Mouse (Mus musculus) limb, embryonic 13.5 days (tissue): ENCODE data around the gene Ddi2. TPM values are rescaled to one million over a fixed set of nuclear protein-coding genes. Genes with fewer than 3 reads are reported as not detected.

Source experiments
- ATAC-seq: fragments of 200-750 bp; cut with Nextera tagmentation; 2 replicates; pipeline ENCODE4 v1.8.0; 2017; ENCODE audit warnings: low read depth, moderate number of reproducible peaks, moderate TSS enrichment; ENCODE audit not compliant: low FRiP score
- H3K27ac ChIP-seq: fragments of 300-500 bp; sonication (generic); 2 replicates; pipeline ENCODE4 v1.5.1; 2015; ENCODE audit warnings: inconsistent platforms, mild to moderate bottlenecking, moderate library complexity
- H3K27me3 ChIP-seq: fragments of 300-500 bp; sonication (generic); 2 replicates; pipeline ENCODE4 v1.6.1; 2015; ENCODE audit warnings: mild to moderate bottlenecking, inconsistent platforms
- H3K36me3 ChIP-seq: fragments of 300-500 bp; sonication (generic); 2 replicates; pipeline ENCODE4 v1.6.1; 2015; ENCODE audit warnings: inconsistent platforms, mild to moderate bottlenecking, moderate library complexity
- H3K4me1 ChIP-seq: fragments of 300-500 bp; sonication (generic); 2 replicates; pipeline ENCODE4 v1.6.1; 2015; ENCODE audit warnings: inconsistent platforms
- H3K4me2 ChIP-seq: fragments of 300-500 bp; sonication (generic); replicated peaks from 2 replicates; pipeline ENCODE4 v1.6.1; 2015; ENCODE audit warnings: inconsistent platforms, mild to moderate bottlenecking, moderate library complexity
- H3K4me3 ChIP-seq: fragments of 300-500 bp; sonication (generic); 2 replicates; pipeline ENCODE4 v1.5.1; 2015; ENCODE audit warnings: moderate library complexity, mild to moderate bottlenecking, inconsistent platforms
- H3K9ac ChIP-seq: fragments of 300-500 bp; sonication (generic); 2 replicates; pipeline ENCODE4 v1.6.1; 2015; ENCODE audit warnings: mild to moderate bottlenecking, inconsistent platforms
- H3K9me3 ChIP-seq: fragments of 300-500 bp; sonication (generic); 2 replicates; pipeline ENCODE4 v1.6.1; 2016; ENCODE audit warnings: inconsistent platforms
- WGBS: fragments of 180-500 bp; shearing (Covaris S2); methylation state at CpG from one replicate; pipeline ENCODE4 v1.1.7; 2015; 5-methylcytosine and 5-hydroxymethylcytosine counted together
- polyA plus RNA-seq: library from polyadenylated mRNA; unstranded; fragments of >200 nt; fragmentation: Nextera tagmentation; extraction: Ambion mirVana; gene quantifications from 2 replicates; pipeline ENCODE4 v1.2.1, GENCODE M21; 2015

Gene Ddi2
- polyA plus RNA-seq, 1 experiment from 2014 or later, result 23.4 TPM

- H3K27ac ChIP-seq, result peak overlapping the region; percentile 2; the same call in 1 of the 2 replicates
- no peak for ATAC-seq
- no peaks in the 10 kb centered on the region for H3K9me3 ChIP-seq
- H3K4me1 ChIP-seq, result peaks cover 9% of the 10 kb centered on the region
- peak overlapping the region; percentile 58 for H3K9ac ChIP-seq
- H3K27me3 ChIP-seq, result no peaks in the 10 kb centered on the region
- 26% methylated on average over 9 of the region's 9 CpGs for WGBS
- H3K4me2 ChIP-seq, result peak overlapping the region; percentile 65
- H3K4me3 ChIP-seq, result peak overlapping the region; percentile 42
- H3K36me3 ChIP-seq, result no peaks in the 10 kb centered on the region
Measured at GRCm38 (mm10) chr4:141735206-141735560, 12.0 kb upstream of the Ddi2 start.

DNA sequence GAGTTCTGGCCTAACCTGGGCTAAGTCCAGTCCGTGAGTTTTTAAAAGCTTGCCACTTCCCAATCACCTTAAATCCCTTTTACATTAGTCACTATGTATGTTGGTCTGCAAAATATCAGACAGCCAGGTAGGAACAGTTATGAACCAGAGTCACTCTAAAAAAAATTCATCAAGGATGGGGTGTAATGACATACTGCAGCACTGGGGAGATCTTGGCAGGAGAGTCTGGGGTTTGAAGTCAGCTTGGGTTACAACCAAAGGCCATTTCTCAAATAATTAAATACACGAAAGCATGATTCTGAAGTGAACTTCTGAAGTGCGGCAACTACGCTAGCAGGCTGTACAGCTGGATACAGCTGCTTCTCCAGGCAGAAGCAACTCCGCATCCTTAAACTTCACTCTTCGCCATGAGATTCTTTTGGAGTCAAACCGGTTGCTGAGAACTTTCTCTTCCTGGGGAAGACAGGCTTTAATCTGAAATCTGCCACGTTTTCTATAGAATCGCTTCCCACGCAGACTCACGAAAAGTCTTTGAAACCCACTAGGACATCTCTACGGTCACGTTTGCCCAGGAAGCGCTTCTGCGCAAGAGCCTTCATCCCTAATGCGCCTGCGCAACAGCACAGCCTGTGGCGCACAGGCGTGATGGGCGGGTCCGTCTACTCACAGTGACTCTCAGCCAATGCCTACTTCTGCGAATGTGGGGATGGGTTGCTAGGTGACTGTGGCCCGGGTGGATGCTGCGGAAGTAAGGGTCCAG is 11.4 kb upstream of the Ddi2 start:
- Histone ChIP-seq H3K9ac (peak overlapping the region; percentile 58), H3K4me1 (peaks cover 9% of the 10 kb centered on the region), H3K36me3 (no peaks in the 10 kb centered on the region), H3K27ac (peak overlapping the region; percentile 34; the same call in 1 of the 2 replicates), H3K4me3 (peak overlapping the region; percentile 42), H3K27me3 (no peaks in the 10 kb centered on the region), H3K4me2 (peak overlapping the region; percentile 65), H3K9me3 (no peaks in the 10 kb centered on the region)
- ATAC-seq, result peak; percentile 98
- WGBS, result 6% methylated on average over 24 of the region's 24 CpGs

- Histone ChIP-seq H3K9ac (no peak overlapping the region), H3K36me3 (no peaks in the 10 kb centered on the region), H3K4me1 (peaks cover 9% of the 10 kb centered on the region), H3K9me3 (no peaks in the 10 kb centered on the region), H3K27ac (no peak overlapping the region), H3K27me3 (no peaks in the 10 kb centered on the region), H3K4me3 (no peak overlapping the region), H3K4me2 (no peak overlapping the region)
- 78% methylated on average over 5 of the region's 5 CpGs for WGBS
- ATAC-seq, result no peak
Measured at GRCm38 (mm10) chr4:141731766-141732165, 8.5 kb upstream of the Ddi2 start.

DNA sequence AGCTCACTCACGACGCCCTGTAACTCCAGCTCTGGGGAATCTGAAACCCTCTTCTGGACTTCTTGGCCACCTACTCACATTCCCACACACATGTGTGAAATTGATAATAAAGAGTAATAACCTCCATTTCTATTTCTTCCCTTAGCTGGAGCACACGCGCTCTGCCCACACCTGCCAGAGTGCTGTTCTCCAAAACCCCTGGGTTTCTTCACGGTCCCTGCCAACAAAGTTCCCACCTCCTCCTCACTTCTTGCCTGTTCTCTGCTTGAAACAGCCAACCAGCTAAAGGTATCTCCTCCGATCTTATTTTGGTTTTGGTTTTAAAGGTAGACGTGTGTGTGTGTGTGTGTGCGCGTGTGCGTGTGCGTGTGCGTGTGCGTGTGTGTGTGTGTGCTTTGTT is 7.2 kb upstream of the Ddi2 start:
- 83% methylated on average over 13 of the region's 13 CpGs for WGBS
- H3K27ac ChIP-seq, result no peak overlapping the region

DNA sequence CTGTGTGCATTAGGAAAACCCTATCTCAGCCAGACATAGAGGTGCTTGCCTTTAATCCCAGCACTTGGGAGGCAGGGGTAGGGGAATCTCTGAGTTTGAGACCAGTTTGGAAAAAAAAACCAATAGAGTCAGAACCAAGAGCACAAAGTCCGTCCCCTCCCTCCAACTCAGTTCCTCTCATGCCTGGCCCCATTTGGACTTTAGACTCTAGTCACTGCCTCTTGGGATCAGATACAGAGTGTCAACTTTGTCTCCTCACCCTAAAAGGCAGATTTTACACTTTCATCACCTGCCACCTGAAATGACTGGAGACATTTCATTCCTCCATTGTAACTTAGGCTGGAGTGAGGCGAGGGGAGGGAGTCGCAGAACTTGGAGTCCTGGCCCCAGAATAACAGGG is 6.0 kb upstream of the Ddi2 start:
- Histone ChIP-seq H3K9me3 (no peaks in the 10 kb centered on the region), H3K4me2 (no peak overlapping the region), H3K4me1 (peaks cover 1% of the 10 kb centered on the region; the same call in 1 of the 2 replicates), H3K27me3 (no peaks in the 10 kb centered on the region), H3K36me3 (no peaks in the 10 kb centered on the region), H3K4me3 (no peak overlapping the region), H3K9ac (no peak overlapping the region), H3K27ac (no peak overlapping the region)
- 76% methylated on average over 3 of the region's 3 CpGs for WGBS
- ATAC-seq, result no peak

More for the DNA sequence above, 7.2 kb upstream of the Ddi2 start:
- H3K4me2 ChIP-seq, result no peak overlapping the region
- no peak overlapping the region for H3K9ac ChIP-seq
- no peak for ATAC-seq
- no peak overlapping the region for H3K4me3 ChIP-seq
- no peaks in the 10 kb centered on the region for H3K36me3 ChIP-seq
- no peaks in the 10 kb centered on the region for H3K9me3 ChIP-seq
- peaks cover 9% of the 10 kb centered on the region for H3K4me1 ChIP-seq
- no peaks in the 10 kb centered on the region for H3K27me3 ChIP-seq

- Histone ChIP-seq H3K4me2 (no peak overlapping the region), H3K4me3 (no peak overlapping the region), H3K4me1 (peaks cover 24% of the 10 kb centered on the region), H3K9ac (no peak overlapping the region), H3K27me3 (no peaks in the 10 kb centered on the region), H3K9me3 (no peaks in the 10 kb centered on the region), H3K27ac (no peak overlapping the region), H3K36me3 (peaks cover under 1% of the 10 kb centered on the region; the same call in 1 of the 2 replicates)
- ATAC-seq, result no peak
- WGBS, result 61% methylated on average over 3 of the region's 3 CpGs
Measured at GRCm38 (mm10) chr4:141725738-141726137, 2.5 kb upstream of the Ddi2 start.

GRCm38 (mm10) chr4:141725277-141725676 is 2.1 kb upstream of the Ddi2 start:
- no peak overlapping the region for H3K4me3 ChIP-seq
- H3K27ac ChIP-seq, result no peak overlapping the region
- peaks cover 6% of the 10 kb centered on the region; the same call in 1 of the 2 replicates for H3K36me3 ChIP-seq
- 81% methylated on average over 5 of the region's 5 CpGs for WGBS
- H3K27me3 ChIP-seq, result no peaks in the 10 kb centered on the region
- H3K9me3 ChIP-seq, result no peaks in the 10 kb centered on the region
- H3K9ac ChIP-seq, result no peak overlapping the region
- H3K4me2 ChIP-seq, result no peak overlapping the region
- peaks cover 24% of the 10 kb centered on the region for H3K4me1 ChIP-seq
- ATAC-seq, result no peak

- no peak for ATAC-seq
- Histone ChIP-seq H3K9me3 (no peaks in the 10 kb centered on the region), H3K4me2 (no peak overlapping the region), H3K9ac (no peak overlapping the region), H3K36me3 (peaks cover 11% of the 10 kb centered on the region; the same call in 1 of the 2 replicates), H3K27ac (no peak overlapping the region), H3K4me3 (no peak overlapping the region), H3K4me1 (peaks cover 24% of the 10 kb centered on the region), H3K27me3 (no peaks in the 10 kb centered on the region)
- WGBS, result 57% methylated on average over 11 of the region's 11 CpGs
Measured at GRCm38 (mm10) chr4:141724594-141724993, 1.4 kb upstream of the Ddi2 start.

DNA sequence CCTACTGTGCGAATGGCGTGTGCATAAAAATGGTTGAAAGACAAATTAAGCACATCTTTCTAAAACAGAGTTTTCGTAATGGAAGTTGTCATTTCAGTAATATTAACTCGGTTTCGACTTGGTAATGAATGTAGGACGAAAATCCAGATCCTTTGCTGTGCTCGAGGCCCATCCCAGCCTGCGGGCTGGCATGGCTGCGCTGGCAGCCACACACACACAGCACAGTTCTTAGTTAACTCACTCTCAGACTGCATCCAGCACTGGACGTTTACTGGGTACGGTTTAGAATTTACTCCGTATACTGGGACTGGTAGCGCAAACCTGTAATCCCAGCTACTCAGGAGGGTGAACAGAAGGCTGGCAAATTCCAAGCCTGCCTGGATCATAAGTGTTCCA is 452 bp upstream of the Ddi2 start:
- WGBS, result 8% methylated on average over 13 of the region's 13 CpGs
- H3K4me1 ChIP-seq, result peaks cover 24% of the 10 kb centered on the region
- no peaks in the 10 kb centered on the region for H3K9me3 ChIP-seq
- peak overlapping the region; percentile 95 for H3K9ac ChIP-seq
- H3K4me3 ChIP-seq, result peak overlapping the region; percentile 100
- peaks cover 12% of the 10 kb centered on the region; the same call in 1 of the 2 replicates for H3K36me3 ChIP-seq
- H3K27ac ChIP-seq, result peak overlapping the region; percentile 63; the same call in 1 of the 2 replicates
- peak overlapping the region; percentile 81 for H3K4me2 ChIP-seq
- H3K27me3 ChIP-seq, result no peaks in the 10 kb centered on the region
- peak; percentile 60; the same call in 1 of the 2 replicates for ATAC-seq

DNA sequence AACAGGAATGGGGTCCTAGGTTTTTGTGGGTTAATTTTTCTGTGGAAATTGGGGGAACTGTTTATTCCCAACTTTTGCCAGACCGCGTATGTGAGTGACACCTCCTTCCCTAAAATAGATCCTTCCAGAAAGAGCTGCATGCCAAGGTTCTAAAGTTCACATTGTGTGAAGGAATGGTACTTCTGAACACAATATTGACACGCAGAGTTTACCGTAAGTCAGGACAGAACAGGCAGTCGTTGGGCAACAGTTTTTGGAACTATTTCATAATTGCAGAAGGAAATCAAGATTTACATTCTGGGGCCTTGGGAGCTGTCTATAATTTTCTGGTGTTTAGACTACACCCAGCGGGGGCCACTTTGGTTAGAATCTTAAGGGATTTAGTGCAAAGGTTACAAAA is 1.3 kb downstream of the Ddi2 start:
- ATAC-seq, result no peak
- Histone ChIP-seq H3K27ac (no peak overlapping the region), H3K27me3 (no peaks in the 10 kb centered on the region), H3K9ac (peak overlapping the region; percentile 95), H3K4me3 (peak overlapping the region; percentile 100), H3K4me2 (peak overlapping the region; percentile 81), H3K36me3 (peaks cover 14% of the 10 kb centered on the region), H3K4me1 (peaks cover 24% of the 10 kb centered on the region), H3K9me3 (no peaks in the 10 kb centered on the region)
- WGBS, result 71% methylated on average over 6 of the region's 6 CpGs

- no peaks in the 10 kb centered on the region for H3K27me3 ChIP-seq
- H3K27ac ChIP-seq, result no peak overlapping the region
- 81% methylated on average over 6 of the region's 6 CpGs for WGBS
- H3K36me3 ChIP-seq, result peaks cover 22% of the 10 kb centered on the region
- H3K9me3 ChIP-seq, result no peaks in the 10 kb centered on the region
- no peak overlapping the region for H3K9ac ChIP-seq
- H3K4me1 ChIP-seq, result peaks cover 24% of the 10 kb centered on the region
- H3K4me3 ChIP-seq, result no peak overlapping the region
- ATAC-seq, result no peak
- peak overlapping the region; percentile 81; the same call in 1 of the 2 replicates for H3K4me2 ChIP-seq
Measured at GRCm38 (mm10) chr4:141720761-141721523, 2.3 kb downstream of the Ddi2 start.

GRCm38 (mm10) chr4:141719304-141719703 is 3.9 kb downstream of the Ddi2 start:
- peaks cover 35% of the 10 kb centered on the region for H3K4me1 ChIP-seq
- no peaks in the 10 kb centered on the region for H3K9me3 ChIP-seq
- H3K4me3 ChIP-seq, result no peak overlapping the region
- no peak overlapping the region for H3K27ac ChIP-seq
- ATAC-seq, result no peak
- no peaks in the 10 kb centered on the region for H3K27me3 ChIP-seq
- 89% methylated on average over 1 of the region's 1 CpGs for WGBS
- no peak overlapping the region for H3K4me2 ChIP-seq
- H3K36me3 ChIP-seq, result peaks cover 22% of the 10 kb centered on the region
- no peak overlapping the region for H3K9ac ChIP-seq
